Mouse (Mus musculus) left cerebral cortex, postnatal 36 days (tissue): ENCODE measurements at regions not wholly inside any gene's neighbourhood (a gene's known extent, or its start where the extent isn't known, plus 50 kb on each side); places are given as distances from the start of the nearest gene placed in this dataset.
"Not testable (repeated sequence)": the region's sequence is repeated elsewhere in the genome, so short reads cannot be mapped to it uniquely, and the experiment has no call there.

ENCODE experiments used
- DNase-seq, 2 experiments: peaks; one replicate each; pipeline ENCODE4 v3.0.0; 2021 to 2022; ENCODE audit warnings: low spot score in 2 of 2, mixed read lengths in 1 of 2
- intact Hi-C: fragments of 180-260 bp; cut with DNase I; formaldehyde crosslinking; loops from one replicate; pipeline ENCODE4 v1.15.1; 2025

- intact Hi-C loops: no loop called here
- no peak for DNase-seq
These were observed 53.3 kb downstream of the Kif2b start for GRCm38 (mm10) chr11:91524019-91524418.

DNA sequence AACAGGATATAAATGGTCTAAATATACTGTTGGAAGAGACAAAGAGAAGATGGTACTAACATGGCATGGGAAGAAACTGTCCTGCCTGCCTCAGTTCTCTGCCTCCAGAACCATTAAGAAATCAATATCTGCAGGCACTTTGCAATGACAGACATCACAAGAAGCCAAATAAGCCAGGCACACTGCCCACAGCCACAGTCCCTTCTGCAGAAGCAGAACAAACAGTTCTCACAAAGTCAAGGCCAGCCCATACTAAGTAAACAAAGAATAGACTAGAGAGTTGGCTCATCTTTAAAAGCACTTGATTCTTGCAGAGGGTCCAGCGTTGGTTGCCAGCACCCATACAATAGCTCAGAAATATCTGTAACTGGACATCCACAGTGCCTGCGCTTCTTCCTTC is 98.1 kb downstream of the Kif2b start:
- no peak for DNase-seq
- intact Hi-C loops: no loop called here

DNA sequence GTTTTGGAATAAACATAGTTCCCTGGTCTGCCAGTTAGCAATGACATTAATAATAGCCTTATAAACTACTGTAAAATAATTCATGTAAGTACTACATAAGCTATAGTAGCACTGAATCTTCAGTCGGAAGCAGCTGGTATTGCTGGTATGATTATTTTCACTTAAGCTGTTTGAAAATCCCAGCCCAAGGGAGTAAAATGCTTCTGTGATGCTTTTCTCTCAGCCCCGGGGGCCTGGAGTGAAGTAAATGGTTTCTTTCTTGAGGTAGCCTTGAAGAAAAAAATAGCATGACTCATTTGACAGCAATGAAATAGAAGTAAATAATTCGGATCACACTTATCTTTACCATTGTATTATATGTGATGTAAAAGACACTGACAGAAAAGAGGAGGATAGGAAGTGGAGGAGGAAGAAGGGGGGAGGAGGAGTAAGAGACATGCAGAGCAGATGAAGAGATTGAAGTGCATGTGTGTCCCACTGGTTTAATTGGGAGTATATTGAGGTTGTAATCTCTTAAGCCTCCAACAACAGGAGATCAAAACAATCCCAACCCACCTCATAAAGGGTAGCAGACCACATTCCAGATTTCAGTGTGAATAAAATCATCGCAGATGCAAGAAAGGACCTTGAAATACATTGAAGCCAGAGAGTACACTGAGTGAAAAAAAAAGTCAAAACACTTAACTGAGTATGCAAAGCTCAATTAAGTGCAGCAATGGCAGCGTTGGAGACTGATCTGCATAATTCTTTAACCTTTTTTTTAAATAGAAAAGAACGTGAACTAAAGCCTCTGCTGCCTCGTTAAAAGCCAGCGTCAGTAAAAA is 113.6 kb downstream of the Kif2b start:
- no peak for DNase-seq
- intact Hi-C loops: no loop called here

- intact Hi-C loops: no loop called here
- DNase-seq: no peak
These were observed 115.4 kb downstream of the Kif2b start for GRCm38 (mm10) chr11:91461946-91462345.

DNA sequence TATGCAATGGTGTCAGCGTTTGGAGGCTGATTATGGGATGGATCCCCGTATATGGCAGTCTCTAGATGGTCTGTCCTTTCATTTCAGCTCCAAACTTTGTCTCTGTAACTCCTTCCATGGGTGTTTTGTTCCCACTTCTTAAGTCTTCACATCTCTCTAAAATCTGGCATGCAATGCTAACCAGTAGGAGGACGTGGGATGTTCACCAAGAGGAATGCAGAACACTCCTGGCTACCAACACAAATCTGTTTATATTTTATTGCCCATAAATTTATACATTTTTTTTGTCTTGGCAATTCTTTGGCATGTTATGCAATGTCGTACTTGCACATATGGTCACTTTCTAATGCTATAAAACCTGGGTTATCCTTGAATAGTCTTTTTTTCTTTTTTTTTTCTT is 135.0 kb downstream of the Kif2b start:
- peak; percentile 11 to 22 for DNase-seq
- intact Hi-C loops: no loop called here

DNA sequence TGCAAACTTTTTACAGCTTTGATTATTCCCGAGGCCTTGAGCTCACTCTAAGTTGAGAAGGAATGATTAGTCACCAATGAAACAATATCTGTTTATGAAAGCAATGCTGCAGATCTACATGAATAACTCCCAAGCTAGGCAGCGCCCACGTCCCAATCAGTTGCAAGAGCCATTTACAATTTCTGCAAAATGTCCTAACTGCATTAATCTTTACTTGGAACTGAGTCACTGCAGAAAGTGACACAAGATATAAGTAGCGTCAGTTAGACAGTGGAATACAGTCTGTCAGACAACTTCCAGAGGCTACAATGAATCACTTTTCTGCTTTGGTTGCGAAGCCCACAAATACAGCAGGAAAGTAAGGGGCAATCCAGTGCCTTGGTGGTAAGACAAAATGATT is 145.2 kb downstream of the Kif2b start:
- DNase-seq: no peak
- intact Hi-C loops: no loop called here

GRCm38 (mm10) chr11:91426731-91427130 is 150.6 kb downstream of the Kif2b start:
- intact Hi-C loops: no loop called here
- peak; percentile 67 to 73 for DNase-seq

- intact Hi-C loops: no loop called here
- DNase-seq: no peak
These were observed 190.2 kb downstream of the Kif2b start for GRCm38 (mm10) chr11:91387172-91387571.

DNA sequence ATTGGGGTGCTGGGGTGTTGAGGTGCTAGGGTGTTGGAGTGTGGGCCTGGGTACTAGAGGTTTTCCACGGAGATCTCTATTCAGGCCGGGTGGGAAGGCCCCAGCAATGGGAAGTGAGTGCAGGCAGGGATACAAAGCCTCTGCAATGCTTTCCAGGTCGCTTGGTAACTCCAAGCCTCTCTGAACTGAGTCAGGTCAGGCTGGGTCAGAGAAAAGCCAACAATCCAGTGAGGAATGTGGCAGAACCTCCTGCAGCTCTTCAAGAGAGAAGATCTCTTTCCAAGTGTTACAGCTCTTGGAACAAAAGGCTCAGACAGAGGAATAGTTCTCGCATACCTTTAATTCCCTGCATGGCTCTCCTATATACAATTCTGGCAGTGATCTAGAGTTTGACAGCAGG is 220.3 kb downstream of the Kif2b start:
- intact Hi-C loops: no loop called here
- no peak for DNase-seq

GRCm38 (mm10) chr11:91342629-91343028 is 234.7 kb downstream of the Kif2b start:
- no peak for DNase-seq

DNA sequence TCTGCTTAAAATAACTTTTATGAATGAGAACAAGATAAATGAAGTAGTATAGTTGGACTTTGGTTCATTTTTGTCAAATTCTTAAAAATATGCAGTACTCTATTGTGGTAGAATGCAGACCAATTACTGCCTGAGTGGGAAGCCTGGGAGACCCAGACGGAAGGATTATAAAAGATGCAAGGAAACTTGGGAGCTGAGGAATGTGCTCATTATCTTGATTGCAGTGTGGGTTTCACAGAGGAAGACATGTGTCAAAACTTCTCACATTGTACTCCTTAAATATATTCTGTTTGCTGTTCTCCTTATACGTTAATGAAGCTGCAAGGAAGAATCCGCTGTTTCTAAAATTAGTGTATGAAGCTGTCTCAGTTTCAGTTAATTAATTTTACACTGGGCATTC is 244.3 kb downstream of the Kif2b start:
- intact Hi-C loops: no loop called here
- no peak for DNase-seq

More at GRCm38 (mm10) chr11:91342629-91343028, 234.7 kb downstream of the Kif2b start:
- intact Hi-C loops: no loop called here

DNA sequence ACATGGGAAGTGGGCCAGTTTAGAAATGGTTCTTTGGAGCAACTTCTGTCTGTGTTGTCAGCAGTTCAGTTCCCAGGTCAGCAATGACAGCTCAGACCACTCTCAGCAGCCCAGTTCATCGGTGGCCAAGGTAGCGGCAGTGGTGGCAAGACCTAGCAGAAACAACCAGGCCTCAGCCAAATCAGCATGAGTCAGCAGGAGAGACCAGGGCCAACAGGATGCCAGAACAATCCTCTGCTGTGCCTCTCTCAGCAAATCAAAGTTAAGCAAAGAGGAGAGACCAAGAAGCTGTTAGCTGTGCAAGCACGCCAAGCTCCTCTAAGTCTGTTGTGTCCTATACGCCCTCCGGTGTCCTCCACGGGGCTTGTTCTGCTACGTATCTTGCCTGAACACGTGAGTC is 249.8 kb downstream of the Kif2b start:
- intact Hi-C loops: no loop called here
- DNase-seq: no peak

- DNase-seq: no peak
- intact Hi-C loops: no loop called here
These were observed 267.1 kb downstream of the Kif2b start for GRCm38 (mm10) chr11:91310212-91310742.

GRCm38 (mm10) chr11:91289194-91290123 is 287.9 kb downstream of the Kif2b start:
- DNase-seq: peak in 1 of 2 experiments; percentile 31
- intact Hi-C loops: loop anchor here (5.0 kb wide), 1 partner anchor 1808 kb away; the partner anchor contains the start of gene Car10

DNA sequence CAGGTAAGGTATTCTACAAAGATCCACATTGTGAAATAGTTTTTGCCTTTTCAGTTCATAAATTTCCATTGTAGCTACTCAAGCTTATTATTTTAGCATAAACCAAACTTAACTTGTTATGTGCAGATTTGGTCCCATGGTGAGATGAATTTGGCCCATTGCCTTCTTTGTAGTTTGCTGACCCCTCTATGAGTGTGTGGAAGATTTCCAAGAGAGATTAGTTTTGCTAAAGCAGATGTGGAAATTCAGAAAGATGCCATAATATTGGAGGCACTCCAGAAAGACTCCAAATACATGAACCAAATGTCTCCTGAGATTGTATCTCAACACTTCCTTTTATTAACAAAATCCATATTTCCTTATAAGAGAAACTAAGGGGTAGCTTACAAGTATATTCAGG is 291.0 kb downstream of the Kif2b start:
- intact Hi-C loops: loop anchor here (5.0 kb wide), 1 partner anchor 1811 kb away; the partner anchor contains the start of gene Car10
- DNase-seq: no peak

DNA sequence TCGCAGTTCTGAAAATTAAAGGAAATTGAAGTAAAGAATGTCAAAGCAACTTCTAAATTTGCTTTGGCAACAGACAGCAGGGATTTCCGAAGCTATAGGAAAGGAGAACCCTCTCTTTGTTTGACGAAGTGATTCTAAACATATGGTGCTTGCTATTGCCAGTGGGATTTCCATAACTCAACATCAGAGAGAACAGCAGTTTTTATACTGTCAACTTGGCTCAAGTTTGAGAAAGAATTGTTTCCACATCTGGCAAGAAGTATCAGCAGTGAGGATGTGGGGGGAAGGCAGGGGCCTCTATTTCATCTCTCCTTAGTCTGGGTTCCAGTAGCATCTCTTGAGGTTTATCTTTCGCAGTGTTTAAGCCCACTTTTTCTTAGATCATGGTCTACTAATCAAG is 315.1 kb downstream of the Kif2b start:
- intact Hi-C loops: no loop called here
- no peak for DNase-seq

- DNase-seq, intact Hi-C loops: not testable (repeated sequence)
These were observed 335.3 kb downstream of the Kif2b start for GRCm38 (mm10) chr11:91242061-91242460.

DNA sequence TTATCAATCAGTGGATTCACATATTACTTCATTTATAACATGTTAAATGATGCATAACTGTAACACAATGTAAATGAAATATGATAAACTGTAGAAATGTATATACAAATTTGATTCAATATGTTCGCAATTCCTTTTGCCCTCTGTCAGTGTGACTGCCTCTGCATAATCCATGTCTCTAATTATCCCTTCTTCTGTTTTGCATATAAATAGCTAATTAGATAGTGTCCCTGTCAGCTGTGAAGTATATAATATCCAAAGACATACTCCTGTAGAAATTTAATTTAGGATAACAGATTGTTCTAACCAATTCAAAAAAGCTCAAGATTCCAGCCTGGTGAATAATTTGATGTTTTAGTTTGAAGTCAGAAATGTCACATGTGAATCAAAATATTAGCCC is 361.2 kb downstream of the Kif2b start:
- intact Hi-C loops: no loop called here

DNA sequence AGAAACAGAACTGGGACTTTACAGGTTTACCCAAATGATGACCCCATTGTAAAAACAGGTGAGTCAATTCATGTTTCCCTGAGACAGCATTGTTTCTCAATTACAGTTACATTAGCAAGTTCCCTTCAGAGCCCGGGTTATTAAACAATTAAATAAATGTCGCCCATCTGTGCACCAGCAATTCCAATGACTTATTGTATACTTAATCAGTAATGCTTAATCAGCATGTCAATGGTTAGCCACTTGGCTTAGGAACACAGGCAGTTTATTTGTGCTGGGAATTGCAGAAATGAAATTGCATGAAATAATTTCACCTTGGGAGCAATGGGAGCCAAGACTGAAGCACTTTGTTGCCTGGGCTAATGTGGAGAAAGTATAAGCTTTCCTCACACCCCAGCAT is 364.3 kb downstream of the Kif2b start:
- no peak for DNase-seq
- intact Hi-C loops: no loop called here

More for the DNA sequence above, 361.2 kb downstream of the Kif2b start:
- no peak for DNase-seq

GRCm38 (mm10) chr11:91206470-91206869 is 370.9 kb downstream of the Kif2b start:
- DNase-seq: no peak
- intact Hi-C loops: no loop called here
